Mouse (Mus musculus): ENCODE data around the gene Ppif.

Ppif gene

DNA sequence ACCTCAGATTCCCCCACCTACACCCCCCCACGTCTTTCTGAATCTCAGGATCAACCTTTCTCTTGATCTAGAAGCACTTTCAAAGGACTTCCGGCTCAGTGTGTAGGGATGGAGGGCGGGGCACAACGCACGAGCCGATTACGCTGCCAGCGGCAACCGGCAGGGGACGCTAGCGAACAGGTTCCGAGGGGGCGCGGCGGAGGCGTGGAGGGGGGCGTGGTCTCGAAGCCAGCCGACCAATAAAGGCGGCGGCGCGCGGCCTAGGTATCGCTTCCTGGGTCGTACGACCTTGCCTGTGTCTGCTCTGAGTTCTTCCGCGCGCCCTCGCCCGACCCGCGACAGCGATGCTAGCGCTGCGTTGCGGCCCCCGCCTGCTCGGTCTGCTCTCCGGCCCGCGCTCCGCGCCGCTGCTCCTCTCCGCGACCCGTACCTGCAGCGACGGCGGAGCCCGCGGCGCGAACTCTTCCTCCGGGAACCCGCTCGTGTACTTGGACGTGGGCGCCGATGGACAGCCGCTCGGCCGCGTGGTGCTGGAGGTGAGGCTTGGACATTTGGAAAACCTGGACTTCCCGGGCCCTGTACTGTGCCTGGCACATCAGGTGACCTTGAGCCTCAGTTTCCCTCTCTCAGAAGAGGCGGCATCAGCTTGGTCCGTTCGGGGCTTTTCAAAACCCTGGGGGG is at the start of gene Ppif:
Ppif (plus strand) TSS at position 267 of the 681 bp plus-strand sequence.
- ATAC-seq (ENCODE audit: insufficient number of reproducible peaks, low FRiP score, low TSS enrichment), result peak; percentile 92

DNA sequence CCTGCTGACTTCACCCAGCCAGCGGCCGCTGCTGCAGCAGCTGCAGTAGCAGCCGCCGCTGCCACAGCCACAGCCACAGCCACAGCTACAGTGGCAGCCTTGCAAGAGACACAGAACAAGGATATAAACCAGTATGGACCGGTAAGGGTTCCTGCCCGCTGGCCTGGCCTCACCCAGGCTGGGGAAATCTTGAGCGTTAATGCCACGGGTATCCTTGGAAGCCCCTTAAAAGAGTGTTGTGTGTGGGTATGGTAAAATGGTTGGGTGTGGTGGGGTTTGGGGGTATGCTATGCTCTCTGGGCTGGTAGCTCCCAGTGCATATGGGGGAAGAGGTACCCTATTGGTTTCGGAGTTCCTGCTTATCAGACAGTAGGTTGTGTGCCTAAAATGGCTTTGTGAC is 48.2 kb upstream of the Ppif start:
- no peak for ATAC-seq (ENCODE audit: insufficient number of reproducible peaks, low FRiP score, low TSS enrichment)

DNA sequence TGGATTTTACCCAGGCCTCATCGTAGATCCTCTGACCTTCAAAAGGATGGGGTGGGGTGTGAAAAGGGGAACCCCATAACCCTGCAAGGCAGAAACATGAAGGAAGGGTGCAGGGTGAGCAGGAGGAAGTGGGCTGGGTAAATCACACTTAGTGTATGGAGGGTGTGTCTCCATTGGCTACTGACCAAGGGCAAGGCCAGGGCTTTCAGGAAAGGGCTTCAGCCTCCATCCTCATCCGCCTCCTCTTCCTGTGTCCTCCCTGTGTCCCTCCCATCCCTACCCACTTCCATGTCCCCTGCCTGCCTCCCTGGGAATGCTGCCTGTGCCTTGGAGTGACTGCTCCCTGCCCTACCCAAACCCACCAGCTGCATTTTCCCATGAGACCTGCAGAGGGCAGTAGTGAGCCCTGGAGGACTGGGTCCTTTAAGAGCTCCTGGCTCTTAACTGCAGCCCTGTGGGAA is 47.8 kb upstream of the Ppif start:
- ATAC-seq (ENCODE audit: insufficient number of reproducible peaks, low FRiP score, low TSS enrichment), result peak; percentile 13; the same call in 1 of the 2 replicates

DNA sequence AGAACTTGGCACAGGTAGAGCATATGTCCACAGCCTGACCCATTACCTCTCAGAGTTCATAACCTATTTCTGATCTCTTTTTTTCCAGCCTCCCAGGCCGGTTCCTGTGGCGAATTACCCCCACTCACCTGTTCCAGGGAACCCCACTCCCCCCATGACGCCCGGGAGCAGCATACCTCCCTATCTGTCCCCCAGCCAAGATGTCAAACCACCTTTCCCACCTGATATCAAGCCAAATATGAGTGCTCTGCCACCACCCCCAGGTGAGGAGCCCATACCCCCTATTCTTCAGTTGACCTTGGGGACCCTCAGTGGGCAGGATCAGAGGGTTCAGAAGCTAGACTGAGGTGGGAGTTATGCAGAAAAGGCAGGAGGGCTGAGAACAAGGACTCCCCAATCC is 42.8 kb upstream of the Ppif start:
- ATAC-seq (ENCODE audit: insufficient number of reproducible peaks, low FRiP score, low TSS enrichment), result no peak

DNA sequence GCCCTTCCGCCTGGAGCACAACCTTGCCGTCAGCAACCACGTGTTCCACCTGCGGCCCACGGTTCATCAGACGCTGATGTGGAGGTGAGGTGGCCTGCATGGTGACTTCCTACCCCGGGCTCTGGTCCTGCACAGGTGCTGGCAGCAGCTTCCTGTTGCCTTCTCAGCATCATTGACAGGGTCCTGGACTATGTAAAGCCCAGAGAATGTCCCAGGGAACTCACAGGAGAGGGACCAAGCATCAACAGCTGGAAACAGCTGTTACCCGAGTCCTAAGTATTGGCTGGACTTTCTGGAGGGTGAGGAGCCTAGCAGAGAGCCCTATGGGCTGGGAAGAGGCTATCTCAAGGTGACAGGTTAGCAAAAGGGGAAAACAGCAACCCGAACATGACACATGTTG is 42.0 kb upstream of the Ppif start:
- no peak for ATAC-seq (ENCODE audit: insufficient number of reproducible peaks, low FRiP score, low TSS enrichment)

DNA sequence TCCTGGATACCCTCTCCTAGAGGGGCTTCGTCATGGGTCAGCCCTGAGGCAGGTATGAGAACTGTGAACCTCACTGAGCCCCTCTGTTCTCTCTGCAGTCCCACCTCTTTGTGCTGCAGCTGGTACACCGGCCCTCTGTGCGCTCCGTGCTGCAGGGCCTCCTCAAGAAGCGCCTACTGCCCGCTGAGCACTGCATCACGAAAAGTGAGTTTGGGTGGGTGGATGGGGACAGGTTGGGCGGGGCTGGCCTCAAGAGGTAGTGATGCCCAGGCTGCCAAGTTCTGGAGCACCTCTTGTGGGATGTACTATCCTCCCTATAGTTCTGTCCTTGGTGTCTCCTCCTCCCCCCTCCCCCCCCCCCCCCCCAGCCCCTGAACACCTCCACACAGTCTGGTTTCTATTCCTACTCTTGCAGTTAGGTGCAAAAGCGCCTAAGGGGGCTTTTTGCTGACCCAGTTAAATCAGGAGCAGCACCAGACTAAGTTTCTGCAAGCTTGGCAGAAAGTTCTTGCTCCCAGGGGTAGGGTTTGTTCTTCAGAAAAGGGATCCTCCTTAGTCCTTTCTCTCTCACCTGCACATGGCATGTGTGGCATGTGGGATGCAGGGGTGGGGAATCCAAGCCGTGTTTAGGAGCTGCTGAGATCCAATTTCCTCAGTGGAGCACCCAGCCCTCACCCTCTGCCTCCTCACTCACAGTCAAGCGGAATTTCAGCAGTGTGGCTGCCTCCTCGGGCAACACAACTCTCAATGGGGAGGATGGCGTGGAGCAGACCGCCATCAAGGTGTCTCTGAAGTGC is 39.4 kb upstream of the Ppif start:
- ATAC-seq (ENCODE audit: insufficient number of reproducible peaks, low FRiP score, low TSS enrichment), result no peak

DNA sequence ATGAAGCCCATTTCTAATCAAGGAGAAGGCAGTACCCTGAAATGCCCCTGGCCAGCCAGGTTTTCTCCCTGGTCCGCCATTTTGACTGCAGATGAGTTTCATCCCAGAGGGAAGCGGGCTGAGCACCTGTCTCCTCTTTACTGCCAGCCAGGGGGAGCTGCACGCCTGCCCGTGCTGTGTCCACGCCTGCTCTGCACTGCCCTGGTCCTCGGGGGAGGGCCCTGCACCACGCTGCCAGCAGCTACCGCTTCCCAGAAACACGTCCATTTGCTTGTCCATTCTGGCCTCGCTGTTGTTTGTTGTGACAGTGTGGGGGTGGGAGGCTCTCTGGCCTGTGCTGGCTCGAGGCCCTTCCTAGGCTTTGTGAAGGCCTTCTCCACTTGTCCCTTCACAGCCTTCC is 33.3 kb upstream of the Ppif start:
- peak; percentile 33; the same call in 1 of the 2 replicates for ATAC-seq (ENCODE audit: insufficient number of reproducible peaks, low FRiP score, low TSS enrichment)

DNA sequence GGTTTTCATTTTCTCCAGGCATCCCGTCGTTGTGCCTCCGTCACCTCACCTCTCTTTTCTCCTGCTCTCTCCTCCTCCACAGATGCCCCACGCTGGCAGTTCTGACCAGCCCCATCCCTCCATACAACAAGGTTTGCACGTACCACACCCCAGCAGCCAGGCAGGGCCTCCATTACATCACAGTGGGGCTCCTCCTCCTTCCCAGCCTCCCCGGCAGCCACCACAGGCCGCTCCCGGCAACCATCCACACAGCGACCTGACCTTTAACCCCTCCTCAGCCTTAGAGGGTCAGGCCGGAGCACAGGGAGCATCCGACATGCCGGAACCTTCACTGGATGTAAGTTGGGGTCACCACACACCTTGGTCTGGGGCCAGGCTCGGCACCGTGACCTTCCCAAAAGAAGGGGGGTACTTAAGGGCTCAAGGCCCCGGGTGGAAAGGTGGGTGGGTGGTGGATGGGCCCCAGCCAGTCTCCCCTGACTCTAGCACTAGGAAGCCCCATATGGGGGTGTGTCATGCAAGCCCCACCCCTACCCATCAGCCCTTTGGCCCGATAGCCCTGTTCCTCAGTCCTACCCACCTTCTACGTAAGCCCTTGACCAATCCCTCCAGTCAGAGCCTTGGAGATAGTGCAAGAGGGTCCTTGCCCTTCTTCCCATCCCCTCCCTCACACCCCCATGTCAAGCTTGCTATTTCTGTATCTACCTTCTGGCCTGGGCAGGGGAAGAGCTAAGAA is 32.6 kb upstream of the Ppif start:
- no peak for ATAC-seq (ENCODE audit: insufficient number of reproducible peaks, low FRiP score, low TSS enrichment)

DNA sequence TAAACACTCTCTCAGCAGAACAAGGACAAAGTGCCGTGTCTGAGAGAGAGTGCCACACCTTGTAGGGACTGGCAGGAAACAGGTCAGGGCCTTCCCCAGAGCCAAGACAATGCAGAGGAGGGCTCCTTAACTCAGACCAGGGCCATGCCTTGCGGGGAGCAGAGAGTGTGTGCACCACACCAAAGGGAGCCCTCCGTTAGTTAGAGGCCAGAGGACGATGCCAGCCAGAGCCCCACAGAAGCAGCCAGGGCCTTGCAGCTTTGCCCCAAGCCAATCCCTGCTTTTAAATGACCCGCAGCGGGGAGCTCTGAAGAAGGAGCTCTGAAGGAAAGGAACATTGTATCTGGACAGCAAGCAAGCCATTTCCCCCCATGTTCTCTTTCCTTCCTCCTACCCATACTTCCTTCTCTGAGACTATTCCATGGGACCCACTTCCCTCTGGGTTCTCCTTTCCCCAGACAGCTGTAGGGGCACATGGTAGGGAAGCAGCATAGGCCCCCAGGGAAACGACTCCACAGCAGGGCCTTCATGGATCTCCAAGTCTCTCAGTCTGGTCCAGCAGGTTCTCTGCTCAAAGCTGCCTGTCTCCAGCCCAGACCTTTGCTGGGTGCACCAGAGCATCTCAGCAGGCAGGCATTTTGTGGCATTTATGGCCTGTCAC is 30.2 kb upstream of the Ppif start:
- no peak for ATAC-seq (ENCODE audit: insufficient number of reproducible peaks, low FRiP score, low TSS enrichment)

DNA sequence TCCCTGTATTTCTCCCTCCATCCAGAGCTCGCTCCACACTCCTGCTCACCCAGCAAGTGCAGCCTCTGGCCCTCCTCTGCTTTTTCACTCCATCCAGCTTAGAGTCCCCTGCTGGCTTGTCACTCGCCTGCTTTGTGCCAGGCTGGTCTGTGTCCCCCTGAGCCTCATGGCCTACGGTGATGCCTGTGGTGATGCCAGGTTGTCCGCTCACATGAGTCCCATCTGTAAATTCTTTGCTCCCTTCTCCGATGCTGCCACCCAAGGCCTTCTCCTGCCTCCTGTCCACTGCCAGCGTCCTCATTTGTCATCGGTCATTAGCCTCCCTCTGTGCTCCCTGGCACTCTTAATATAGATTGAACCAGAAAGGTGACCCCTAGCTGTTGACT is 29.7 kb upstream of the Ppif start:
- no peak for ATAC-seq (ENCODE audit: insufficient number of reproducible peaks, low FRiP score, low TSS enrichment)

DNA sequence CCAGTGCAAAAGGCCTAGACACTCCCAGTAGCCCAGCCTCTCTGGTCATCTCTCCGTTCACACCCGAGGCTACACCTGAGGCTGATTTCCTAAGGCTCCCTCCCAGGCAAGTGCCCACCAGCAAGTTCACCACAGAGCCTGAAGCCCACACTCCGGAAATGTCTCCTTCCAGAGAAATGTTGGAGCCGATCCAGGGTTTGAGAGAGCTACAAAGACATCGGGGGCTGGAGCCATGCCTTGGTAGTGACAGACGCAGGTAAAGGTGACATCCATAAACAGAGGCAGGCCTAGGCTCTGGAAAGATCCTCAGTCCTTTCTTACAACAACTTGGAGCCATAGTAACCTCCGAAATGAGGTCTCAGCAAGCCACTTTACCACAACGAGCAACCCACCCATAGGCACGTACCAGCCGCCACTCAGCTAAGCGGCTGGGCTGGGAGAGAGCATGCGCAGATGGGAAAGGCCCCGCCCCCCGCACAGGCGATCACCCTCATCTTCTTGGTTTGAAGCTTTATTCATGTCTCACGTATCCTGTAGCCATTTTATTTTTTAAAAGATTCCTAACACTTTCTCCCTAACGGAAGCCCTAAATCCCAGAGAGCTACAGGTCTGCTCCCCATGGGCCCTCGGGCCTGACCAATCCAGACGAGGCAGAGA is 28.5 kb upstream of the Ppif start:
- no peak for ATAC-seq (ENCODE audit: insufficient number of reproducible peaks, low FRiP score, low TSS enrichment)

DNA sequence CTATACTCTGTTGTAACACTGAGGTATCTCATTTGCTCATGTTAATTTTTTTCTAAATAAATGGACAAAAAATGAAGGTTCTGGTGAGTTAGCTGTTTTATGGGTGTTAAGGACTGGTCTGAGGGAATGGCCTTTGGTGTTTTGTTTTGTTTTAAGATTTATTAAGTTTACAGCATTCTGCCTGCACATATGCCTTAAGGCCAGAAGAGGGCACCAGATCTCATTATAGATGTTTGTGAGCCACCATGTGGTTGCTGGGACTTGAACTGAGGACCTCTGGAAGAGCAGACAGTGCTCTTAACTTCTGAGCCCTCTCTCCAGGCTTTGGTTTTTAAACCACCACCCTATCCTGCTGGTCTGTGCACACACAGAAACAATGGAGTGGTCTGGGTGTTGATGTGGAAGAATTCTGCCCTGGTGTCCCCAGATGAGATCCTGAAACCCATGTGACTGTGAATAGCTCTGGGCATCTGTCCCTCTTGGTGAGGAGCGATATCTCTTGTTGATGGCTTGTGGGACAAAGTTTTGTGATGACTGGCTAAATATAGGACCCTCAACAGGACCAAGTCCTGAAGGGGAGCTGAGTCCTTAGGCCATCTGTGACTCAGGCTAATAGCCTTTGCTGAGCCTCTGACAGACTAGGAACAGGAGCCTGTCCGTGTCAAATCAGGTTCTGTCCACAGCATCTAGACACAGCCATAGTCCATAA is 27.1 kb upstream of the Ppif start:
- ATAC-seq (ENCODE audit: insufficient number of reproducible peaks, low FRiP score, low TSS enrichment), result no peak

DNA sequence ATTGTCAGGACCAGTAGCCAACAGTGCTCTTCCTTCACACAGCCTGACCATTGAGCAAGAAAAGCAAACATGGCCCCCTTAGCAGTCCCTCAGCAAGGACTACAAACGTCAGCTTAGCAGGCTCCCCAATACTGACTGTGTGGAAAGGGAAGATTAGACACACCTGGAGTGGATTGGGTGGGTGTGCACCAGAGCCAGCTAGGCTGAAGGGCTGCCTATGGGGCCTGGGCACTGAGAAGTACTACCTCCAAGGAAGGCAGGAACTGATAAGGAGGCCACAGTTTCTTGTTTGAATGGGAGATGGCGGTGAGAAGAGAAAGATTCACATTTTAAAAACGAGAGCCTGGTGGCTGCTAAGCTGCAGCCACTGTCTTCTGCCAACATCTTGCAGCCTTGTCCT is 26.4 kb upstream of the Ppif start:
- no peak for ATAC-seq (ENCODE audit: insufficient number of reproducible peaks, low FRiP score, low TSS enrichment)

DNA sequence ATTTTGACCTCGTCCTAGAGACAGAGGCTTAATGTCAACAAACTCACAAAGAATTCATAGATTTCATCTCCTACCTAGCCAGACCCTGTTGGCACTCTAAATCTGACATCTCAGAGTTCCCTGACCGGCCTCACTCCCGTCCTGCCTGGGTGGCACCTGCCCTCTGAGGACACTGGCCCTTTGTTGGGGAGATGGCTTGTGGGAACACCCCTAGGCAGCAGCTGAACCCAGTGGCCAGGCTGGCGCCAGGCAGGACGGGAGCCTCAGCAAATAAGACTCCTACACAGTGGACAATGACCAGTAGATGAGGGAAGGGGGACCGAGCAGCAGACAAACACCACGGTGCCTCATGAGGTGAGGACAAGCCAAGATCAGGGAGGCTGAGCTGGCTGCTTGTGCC is 14.3 kb upstream of the Ppif start:
- ATAC-seq (ENCODE audit: insufficient number of reproducible peaks, low FRiP score, low TSS enrichment), result no peak

DNA sequence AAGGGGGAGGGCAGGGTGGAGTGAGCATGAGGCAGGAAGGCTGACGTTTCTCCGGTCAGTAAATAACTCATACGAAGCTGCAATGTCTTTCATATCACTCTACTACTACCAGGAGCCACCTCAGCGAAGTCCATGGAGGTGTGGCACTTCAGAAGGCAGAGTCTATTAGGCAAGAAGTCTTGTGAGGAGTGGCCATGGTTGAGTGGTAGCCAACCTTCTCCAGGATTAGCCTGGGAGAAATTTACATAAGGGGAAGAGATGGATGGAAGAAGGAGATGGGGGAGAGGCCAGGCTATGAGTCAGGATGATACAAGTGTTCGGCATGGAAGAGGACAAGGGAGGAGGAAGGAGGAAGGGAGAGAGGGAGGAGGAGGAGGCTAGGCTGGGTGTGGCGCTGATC is 11.9 kb upstream of the Ppif start:
- ATAC-seq (ENCODE audit: insufficient number of reproducible peaks, low FRiP score, low TSS enrichment), result no peak

DNA sequence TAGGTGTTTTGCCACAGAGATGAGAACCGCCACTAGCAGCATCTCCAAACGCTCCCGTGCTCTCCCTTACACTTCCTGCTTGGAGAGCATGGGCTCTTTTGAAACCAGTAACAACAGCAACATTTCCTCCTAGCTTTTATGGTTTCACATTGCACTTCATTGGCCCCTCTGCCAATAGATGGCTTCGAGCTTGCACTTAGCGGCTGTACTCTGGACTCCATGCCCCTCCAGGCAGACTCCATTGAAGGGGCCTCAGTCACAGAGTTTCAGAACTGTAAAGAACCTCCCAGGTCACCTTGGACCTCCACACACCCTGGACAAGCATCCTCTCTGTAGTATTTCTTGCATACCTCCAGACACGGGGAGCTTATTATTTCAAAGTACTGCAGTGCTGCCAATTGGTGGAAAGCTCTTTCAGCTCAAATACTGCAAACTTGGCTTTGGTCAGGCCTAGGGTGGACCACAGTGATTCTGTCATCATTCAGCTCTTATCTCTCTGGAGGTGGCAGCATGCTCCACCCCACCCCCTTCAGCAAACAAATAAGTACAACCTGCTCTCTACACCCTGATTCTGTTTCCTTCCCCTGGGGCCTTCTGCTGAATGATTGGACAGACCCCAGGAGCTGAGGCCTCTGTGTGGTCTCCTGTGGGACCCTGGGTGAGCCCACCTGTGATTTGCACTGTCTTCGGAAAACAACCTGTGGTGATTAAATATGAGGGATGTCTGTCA is 7.6 kb upstream of the Ppif start:
- ATAC-seq (ENCODE audit: insufficient number of reproducible peaks, low FRiP score, low TSS enrichment), result no peak

DNA sequence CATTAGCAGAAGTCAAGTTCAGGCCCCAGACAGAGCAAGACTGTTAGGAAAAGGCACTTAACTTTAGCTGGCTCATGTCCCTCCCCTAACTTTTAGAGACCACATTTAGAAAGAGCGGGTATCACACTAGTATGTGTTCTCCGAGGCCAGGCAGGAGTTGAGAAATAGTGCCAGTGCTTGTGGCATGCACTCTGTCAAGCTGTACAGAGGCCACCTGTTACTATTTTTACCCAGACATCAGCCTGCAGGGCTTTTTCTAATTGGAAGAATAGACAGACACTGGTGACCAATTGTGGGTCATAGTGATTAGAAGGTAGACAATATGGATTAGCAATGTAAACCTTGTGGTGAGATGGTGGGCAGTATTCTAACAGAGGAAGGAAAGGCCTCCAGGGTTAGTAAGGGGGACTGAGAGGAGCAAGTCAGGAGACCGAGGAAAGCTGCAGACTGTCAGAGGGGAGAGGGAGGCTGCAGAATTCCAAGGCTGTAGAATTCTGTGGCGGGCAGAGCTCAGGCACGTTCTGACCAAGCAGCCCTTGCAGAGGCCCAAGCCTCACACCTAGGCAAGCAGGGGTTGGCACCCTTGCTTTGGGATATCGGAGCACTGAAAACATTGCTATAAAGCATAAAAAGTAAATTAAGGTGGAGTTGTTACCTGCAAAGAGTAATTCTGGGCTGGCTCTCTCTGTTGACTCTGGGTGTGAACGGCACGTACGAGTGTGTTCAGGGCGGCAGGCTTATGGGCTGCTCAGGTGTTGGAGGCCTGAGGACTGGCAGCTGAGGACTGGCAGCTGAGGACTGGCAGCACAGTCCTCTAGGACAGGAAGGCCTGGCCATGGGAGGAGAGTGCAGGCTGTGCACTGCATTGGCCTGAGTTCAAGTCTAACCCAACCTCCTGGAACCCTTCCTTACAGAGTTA is 6.7 kb upstream of the Ppif start:
- ATAC-seq (ENCODE audit: insufficient number of reproducible peaks, low FRiP score, low TSS enrichment), result no peak
